Mouse (Mus musculus) forebrain, embryonic 10.5 days (tissue): ENCODE measurements at regions not wholly inside any gene's neighbourhood (a gene's known extent, or its start where the extent isn't known, plus 50 kb on each side); places are given as distances from the start of the nearest gene placed in this dataset.

Source experiments
- DNase-seq: peaks from one replicate; pipeline ENCODE4 v3.0.0-alpha.2; 2017; ENCODE audit warnings: low spot score; ENCODE audit errors: extremely low spot score
- H3K27ac ChIP-seq: fragments of 300-500 bp; sonication (generic); 2 replicates; pipeline ENCODE4 v1.5.1; 2016; ENCODE audit warnings: mild to moderate bottlenecking
- H3K27me3 ChIP-seq: fragments of 300-500 bp; sonication (generic); 2 replicates; pipeline ENCODE4 v1.6.1; 2016; ENCODE audit warnings: mild to moderate bottlenecking; ENCODE audit not compliant: poor library complexity, severe bottlenecking
- H3K36me3 ChIP-seq: fragments of 300-500 bp; sonication (generic); replicated peaks from 2 replicates; pipeline ENCODE4 v1.6.1; 2016; ENCODE audit warnings: mild to moderate bottlenecking, moderate library complexity
- H3K4me1 ChIP-seq: fragments of 300-500 bp; sonication (generic); 2 replicates; pipeline ENCODE4 v1.6.1; 2016
- H3K4me3 ChIP-seq: fragments of 300-500 bp; sonication (generic); 2 replicates; pipeline ENCODE4 v1.5.1; 2016; ENCODE audit warnings: mild to moderate bottlenecking, moderate library complexity
- H3K9me3 ChIP-seq: fragments of 300-500 bp; sonication (generic); 2 replicates; pipeline ENCODE4 v1.6.1; 2016; ENCODE audit warnings: mild to moderate bottlenecking, moderate library complexity
- WGBS: fragments of 180-500 bp; shearing (Covaris S2); methylation state at CpG from one replicate; pipeline ENCODE4 v1.1.7; 2016; 5-methylcytosine and 5-hydroxymethylcytosine counted together

- Histone ChIP-seq H3K36me3 (no peaks in the 10 kb centered on the region), H3K27ac (peak overlapping the region; percentile 91), H3K27me3 (peaks cover 11% of the 10 kb centered on the region; the same call in 1 of the 2 replicates), H3K4me1 (peaks cover 76% of the 10 kb centered on the region), H3K4me3 (no peak overlapping the region), H3K9me3 (no peaks in the 10 kb centered on the region)
- no peak for DNase-seq
- 78% methylated on average over 4 of the region's 4 CpGs for WGBS
Observed at GRCm38 (mm10) chr17:29439992-29440391, 50.6 kb upstream of the Pim1 start.

- peaks cover 77% of the 10 kb centered on the region for H3K4me1 ChIP-seq
- no peaks in the 10 kb centered on the region for H3K36me3 ChIP-seq
- DNase-seq = no peak
- H3K9me3 ChIP-seq = no peaks in the 10 kb centered on the region
- no peak overlapping the region for H3K4me3 ChIP-seq
- peak overlapping the region; percentile 91 for H3K27ac ChIP-seq
- peaks cover 11% of the 10 kb centered on the region; the same call in 1 of the 2 replicates for H3K27me3 ChIP-seq
Observed at GRCm38 (mm10) chr17:29440490-29440889, 50.1 kb upstream of the Pim1 start.
